Comparison of ENCODE assay signal across 8 mouse cellular contexts in genomic region chrX:99198961-99199631, GRCm38 (mm10).
DNase-seq lines count a peak whose midpoint lies in the region; ATAC-seq and TF ChIP-seq lines count a peak whose summit lies in the region.

No protein-coding gene starts in this region.

- H3K9me3 ChIP-seq in forebrain, embryonic 11.5 days (ENCODE audit: control insufficient read depth, low read length): no peaks in the 10 kb centered on the region
- H3K9me3 ChIP-seq in heart, embryonic 15.5 days (replicated peaks): no peaks in the 10 kb centered on the region
- no peaks in the 10 kb centered on the region for H3K9me3 ChIP-seq in liver, embryonic 11.5 days (ENCODE audit: control insufficient read depth, low read length)

- peak; percentile 11; the same call in 1 of the 2 replicates for TF ChIP-seq POLR2A in brain, embryonic 14.5 days (IDR thresholded peaks at IDR 0.05; ENCODE audit: borderline replicate concordance, extremely low read depth, insufficient read depth, insufficient read length, poor library complexity, severe bottlenecking)

- ATAC-seq in forebrain, embryonic 11.5 days (replicated peaks; ENCODE audit: low FRiP score): peak; percentile 91
- peak; percentile 89 for ATAC-seq in heart, embryonic 15.5 days (replicated peaks; ENCODE audit: insufficient number of reproducible peaks, insufficient read depth, low FRiP score, low read depth)
- peak; percentile 78 for ATAC-seq in liver, embryonic 11.5 days (replicated peaks; ENCODE audit: low FRiP score)
- ATAC-seq in monocyte, adult 5-6 weeks (replicated peaks; ENCODE audit: insufficient number of reproducible peaks, low FRiP score, low TSS enrichment, poor library complexity, severe bottlenecking): peak; percentile 59; the same call in 1 of the 2 replicates

- peak overlapping the region; percentile 93 for H3K27ac ChIP-seq in forebrain, embryonic 11.5 days (ENCODE audit: low read depth, low read length)
- H3K27ac ChIP-seq in heart, embryonic 15.5 days: peak overlapping the region; percentile 97
- peak overlapping the region; percentile 58 for H3K27ac ChIP-seq in liver, embryonic 11.5 days (ENCODE audit: low read depth, low read length)

- no peaks in the 10 kb centered on the region for H3K36me3 ChIP-seq in forebrain, embryonic 11.5 days (ENCODE audit: control insufficient read depth, insufficient read depth, low read length)
- H3K36me3 ChIP-seq in heart, embryonic 15.5 days: no peaks in the 10 kb centered on the region
- no peaks in the 10 kb centered on the region for H3K36me3 ChIP-seq in liver, embryonic 11.5 days (ENCODE audit: control insufficient read depth, insufficient read depth, low read length)

- peak overlapping the region; percentile 46 for H3K9ac ChIP-seq in forebrain, embryonic 11.5 days (ENCODE audit: low read length)
- peak overlapping the region; percentile 41 for H3K9ac ChIP-seq in heart, embryonic 15.5 days
- H3K9ac ChIP-seq in liver, embryonic 11.5 days (ENCODE audit: low read depth, low read length): peak overlapping the region; percentile 30; the same call in 1 of the 2 replicates

- H3K27me3 ChIP-seq in forebrain, embryonic 11.5 days (ENCODE audit: control insufficient read depth, insufficient read depth, low read length): peaks cover 5% of the 10 kb centered on the region; the same call in 1 of the 2 replicates
- no peaks in the 10 kb centered on the region for H3K27me3 ChIP-seq in heart, embryonic 15.5 days
- H3K27me3 ChIP-seq in liver, embryonic 11.5 days (replicated peaks; ENCODE audit: control insufficient read depth, insufficient read depth, low read length): peaks cover 21% of the 10 kb centered on the region

- peaks cover 16% of the 10 kb centered on the region; the same call in 1 of the 2 replicates for H3K4me1 ChIP-seq in forebrain, embryonic 11.5 days (replicated peaks; ENCODE audit: control insufficient read depth, insufficient read depth, low read length)
- peaks cover 37% of the 10 kb centered on the region for H3K4me1 ChIP-seq in heart, embryonic 15.5 days (replicated peaks)
- H3K4me1 ChIP-seq in liver, embryonic 11.5 days (replicated peaks; ENCODE audit: control insufficient read depth, insufficient read depth, low read length): peaks cover 2% of the 10 kb centered on the region; the same call in 1 of the 2 replicates

- H3K4me2 ChIP-seq in forebrain, embryonic 11.5 days (ENCODE audit: low read depth, low read length, severe bottlenecking): peak overlapping the region; percentile 36
- peak overlapping the region; percentile 57 for H3K4me2 ChIP-seq in heart, embryonic 15.5 days
- H3K4me2 ChIP-seq in liver, embryonic 11.5 days: peak overlapping the region; percentile 65

- 29% methylated on average over 29 of the region's 29 CpGs for WGBS in forebrain, embryonic 11.5 days
- 28% methylated on average over 29 of the region's 29 CpGs for WGBS in heart, embryonic 15.5 days
- 27% methylated on average over 29 of the region's 29 CpGs for WGBS in liver, embryonic 11.5 days

- H3K4me3 ChIP-seq in forebrain, embryonic 11.5 days (ENCODE audit: low read depth, low read length): no peak overlapping the region
- H3K4me3 ChIP-seq in heart, embryonic 15.5 days: peak overlapping the region; percentile 37
- H3K4me3 ChIP-seq in liver, embryonic 11.5 days (ENCODE audit: low read depth, low read length): peak overlapping the region; percentile 31

- peak; percentile 40 for DNase-seq in ES-CJ7 (ENCODE audit: low read depth, low spot score)
- peak; percentile 97 for DNase-seq in brain, embryonic 14.5 days (ENCODE audit: low read depth)
- peak; percentile 86 for DNase-seq in forebrain, embryonic 11.5 days (ENCODE audit: low spot score)
- DNase-seq in kidney, postnatal 10 days: peak; percentile 80
- peak; percentile 58 for DNase-seq in liver, embryonic 11.5 days (ENCODE audit: low spot score)
- DNase-seq in urinary bladder, postnatal 25 days (ENCODE audit: low spot score): peak; percentile 20

- no peak for TF ChIP-seq CTCF in brain, embryonic 14.5 days (IDR thresholded peaks at IDR 0.05; ENCODE audit: borderline replicate concordance, extremely low read depth, insufficient read depth, insufficient read length)

Comparison
In these comparisons a context has a peak if more than half of its experiments do, and no peak if none do; other contexts are left out.
1. DNase-seq: peak in every context shown above with its lines; median percentile 97 in brain, embryonic 14.5 days; 86 in forebrain, embryonic 11.5 days; 80 in kidney, postnatal 10 days; 58 in liver, embryonic 11.5 days; 40 in ES-CJ7; 20 in urinary bladder, postnatal 25 days.